Mouse (Mus musculus) G1E (cell line): Measurements from ENCODE around the gene Micall1.

Experiments
- CTCF ChIP-seq: IDR thresholded peaks from 2 replicates; pipeline ENCODE4 v1.5.1; 2012; ENCODE audit warnings: low read depth, low read length, inconsistent platforms, mixed read lengths
- GATA2 ChIP-seq: IDR thresholded peaks from 2 replicates; pipeline ENCODE4 v1.6.1; 2012; ENCODE audit warnings: low read depth, low read length, inconsistent platforms, borderline replicate concordance
- POLR2AphosphoS5 ChIP-seq: IDR thresholded peaks from 2 replicates; pipeline ENCODE4 v1.6.1; 2012; ENCODE audit warnings: low read depth, low read length, inconsistent platforms; ENCODE audit not compliant: insufficient replicate concordance
- TAL1 ChIP-seq: conservative IDR thresholded peaks from 2 replicates; pipeline ENCODE4 v1.6.1; 2012; ENCODE audit warnings: low read depth, low read length, inconsistent platforms, mixed read lengths

GRCm38 (mm10) chr15:79095483-79095882 lies 13.2 kb upstream of the Micall1 start:
- TF ChIP-seq CTCF (no peak), GATA2 (no peak), TAL1 (no peak), POLR2AphosphoS5 (no peak)
